Mouse (Mus musculus) lung, adult 10 weeks (tissue): ENCODE results near the gene Gm3033. TPM values are rescaled to one million over a fixed set of nuclear protein-coding genes. Genes with fewer than 3 reads are reported as not detected.

Experiments used
- polyA plus RNA-seq: library from polyadenylated mRNA; stranded (reverse); fragments of 350-450 nt; fragmentation: Illumina TruSeq; extraction: RNeasy Lipid Tissue Mini Kit (QIAGEN cat#74804); gene quantifications from one replicate; pipeline ENCODE4 v1.2.3, GENCODE M21; 2014; ENCODE audit warnings: low read depth, low replicate concordance; ENCODE audit not compliant: insufficient read depth

The Gm3033 gene
- polyA plus RNA-seq: not detected

DNA sequence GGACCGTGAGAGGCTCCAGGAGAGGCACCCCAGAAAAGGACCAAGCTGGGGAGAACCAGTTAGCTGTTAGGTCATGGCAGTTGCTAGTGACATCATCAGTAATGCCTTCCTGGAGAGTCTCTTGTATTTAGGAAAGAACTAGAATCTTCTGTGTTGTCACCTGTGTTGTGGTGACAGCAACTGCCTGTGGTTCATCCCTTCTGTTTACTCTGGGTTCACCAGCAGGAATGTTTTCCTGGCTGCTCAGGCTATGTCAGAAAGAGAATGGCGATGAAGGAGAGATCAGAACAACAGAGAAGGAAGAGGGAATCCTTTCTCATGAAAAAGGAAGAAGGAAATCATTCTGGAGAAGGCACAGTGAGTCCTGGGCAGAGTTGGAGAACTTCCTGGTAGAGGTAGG, at the start of gene Gm3033:
Gene Gm3033, plus strand, starts transcription at position 301 of the 400 bp plus-strand sequence.

DNA sequence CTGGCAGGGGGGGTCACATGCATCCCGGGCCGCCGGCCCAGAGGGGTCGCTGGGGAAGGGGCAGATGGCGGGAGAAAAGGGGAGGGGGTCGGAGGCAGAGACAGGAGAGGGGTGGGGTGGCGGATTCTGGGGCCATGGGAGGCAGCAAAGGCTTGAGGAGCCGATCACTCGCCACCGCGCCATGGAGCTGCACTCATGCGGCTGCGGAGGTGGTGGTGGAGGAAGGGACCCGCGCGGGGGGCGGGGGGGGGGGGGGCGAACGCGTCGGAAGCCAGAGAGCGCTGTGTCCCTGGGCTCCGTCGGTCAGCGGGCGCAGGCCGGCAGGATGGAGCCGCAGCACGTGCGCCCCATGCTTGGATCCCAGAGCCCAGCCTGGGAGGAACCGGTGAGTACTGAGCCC, 36.3 kb upstream of the Gm3033 start, which contains the start of gene Gm3002:
Gene Gm3002, plus strand, starts transcription at position 301 of the 400 bp plus-strand sequence.

DNA sequence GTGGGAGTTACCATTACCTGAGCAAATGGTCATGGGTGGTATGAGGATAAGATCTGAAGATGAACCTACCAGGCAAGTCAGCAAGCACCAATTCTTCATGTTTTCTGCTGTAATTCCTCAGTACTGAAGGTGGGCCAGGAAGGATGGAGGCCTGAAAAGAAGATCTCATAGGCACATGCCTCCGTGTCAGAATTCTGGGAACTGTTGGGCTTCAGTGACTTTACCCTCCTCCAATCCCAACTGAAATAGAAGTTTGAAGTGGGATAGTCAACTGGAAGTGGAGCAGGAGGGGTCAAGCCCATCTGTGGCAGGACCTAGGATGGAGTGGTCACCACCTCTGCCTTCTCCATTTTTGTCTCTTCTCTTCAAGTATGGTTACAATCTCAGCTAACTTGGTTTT, 37.8 kb downstream of the Gm3033 start, which contains the start of gene Gm2916:
Gene Gm2916, plus strand, starts transcription at position 301 of the 400 bp plus-strand sequence.

Other genes starting within 250 kb of the Gm3033 start
- not detected for gene Gm3012, start 211.7 kb upstream of the Gm3033 start, polyA plus RNA-seq
- gene Gm3020, start 194.2 kb upstream of the Gm3033 start, polyA plus RNA-seq: not detected
- gene Gm3043, start 157.5 kb upstream of the Gm3033 start, polyA plus RNA-seq: not detected
- not detected for gene Gm3002, start 36.2 kb upstream of the Gm3033 start, polyA plus RNA-seq
- not detected for gene Gm2916, start 37.9 kb downstream of the Gm3033 start, polyA plus RNA-seq
- not detected for gene Gm3029, start 85.5 kb downstream of the Gm3033 start, polyA plus RNA-seq
- not detected for gene Gm3095, start 117.3 kb downstream of the Gm3033 start, polyA plus RNA-seq
- not detected for gene Gm3099, start 152.1 kb downstream of the Gm3033 start, polyA plus RNA-seq
- gene Gm5796, start 177.7 kb downstream of the Gm3033 start, polyA plus RNA-seq: not detected
- gene Gm3115, start 237.9 kb downstream of the Gm3033 start, polyA plus RNA-seq: not detected